Mouse (Mus musculus) activated CD4-positive, CD25-positive, alpha-beta regulatory T cell (primary cell): ENCODE results near the gene 4933406M09Rik. TPM values are rescaled to one million over a fixed set of nuclear protein-coding genes. Genes with fewer than 3 reads are reported as not detected.

ENCODE experiments used
- polyA plus RNA-seq, 2 experiments: library from polyadenylated mRNA; unstranded; fragments of 100-300 nt; shearing (Covaris generic); gene quantifications; one replicate each; pipeline ENCODE4 v1.2.1; 2017

4933406M09Rik gene
- polyA plus RNA-seq: not detected

GRCm38 (mm10) chr1:134385666-134386065 is at the start of gene 4933406M09Rik:
4933406M09Rik (plus strand) TSS chr1:134385940.

DNA sequence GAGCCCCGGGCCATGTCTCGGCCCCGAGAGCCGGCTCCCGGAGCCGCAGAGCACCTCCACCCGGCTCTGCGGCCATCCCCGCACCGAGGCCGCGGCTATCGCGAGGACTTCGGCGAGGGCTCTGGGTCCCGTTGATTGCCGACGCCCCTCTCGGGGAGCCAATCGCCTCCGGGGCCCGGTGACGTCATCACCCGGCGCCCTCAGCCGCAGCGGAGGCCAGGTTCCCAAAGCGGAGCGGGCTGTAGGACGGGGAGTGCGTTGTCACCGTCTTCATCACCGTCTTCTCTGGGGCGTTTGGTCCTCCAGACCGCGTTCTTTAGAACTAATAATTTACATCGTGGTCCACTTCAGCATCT is 23.9 kb upstream of the 4933406M09Rik start, which contains the start of gene Tmem183a:
TSS of gene Tmem183a (minus strand) at position 123 of the 356 bp plus-strand sequence.

DNA sequence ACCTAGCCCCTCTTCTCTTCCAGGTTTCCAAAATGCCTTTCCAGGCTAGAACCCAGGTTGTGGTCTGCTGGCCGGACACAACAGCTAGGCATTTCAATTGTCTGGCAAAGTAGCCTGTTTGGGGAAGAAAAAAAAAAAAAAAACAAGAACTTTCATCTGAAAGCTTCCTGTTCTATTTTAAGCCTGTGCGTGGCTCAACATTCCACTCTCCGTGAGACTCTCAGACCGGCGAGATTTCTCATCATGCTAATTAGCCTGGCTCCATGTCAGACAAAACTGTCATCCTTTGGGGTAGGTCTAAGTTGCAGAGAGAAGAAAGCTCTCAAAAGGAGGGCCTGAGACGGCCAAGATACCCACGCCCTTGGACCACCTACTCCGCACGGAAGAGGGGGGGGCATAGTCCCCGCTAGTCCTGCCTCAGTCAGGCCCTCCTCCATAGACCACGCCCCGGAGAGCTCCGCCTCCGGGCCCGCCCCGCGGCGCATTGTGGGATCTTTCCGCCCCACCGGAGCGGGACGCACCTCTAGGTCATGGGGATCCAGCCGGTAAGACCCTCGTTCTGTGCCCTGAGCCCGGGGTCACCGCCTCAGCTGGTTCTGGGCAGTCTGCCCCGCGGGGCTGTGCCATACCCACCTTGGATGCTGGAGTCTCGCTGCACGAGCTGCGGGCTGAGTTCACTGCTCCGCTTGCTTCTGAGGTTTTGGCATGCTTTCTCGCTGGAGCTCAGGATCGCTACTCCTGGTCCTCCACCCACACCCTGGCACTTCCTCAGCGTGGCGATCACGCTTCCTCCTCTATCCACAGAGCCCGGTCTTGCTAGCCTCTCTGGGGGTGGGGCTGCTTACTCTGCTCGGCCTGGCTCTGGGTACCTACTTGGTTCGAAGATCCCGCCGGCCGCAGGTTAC is 20.0 kb downstream of the 4933406M09Rik start, which contains the start of gene Cyb5r1:
TSS of gene Cyb5r1 (plus strand) at position 51 of the 905 bp plus-strand sequence.

GRCm38 (mm10) chr1:134415168-134415831 is 29.6 kb downstream of the 4933406M09Rik start, which contains the start of gene Adipor1:
Adipor1 (plus strand) TSS chr1:134415378.

Other genes with a start within 250 kb of the 4933406M09Rik start
- gene Chil1, start 203.8 kb upstream of the 4933406M09Rik start, polyA plus RNA-seq: under 1 TPM; 0.16 to 0.49 TPM
- not detected for gene Mybph, start 192.5 kb upstream of the 4933406M09Rik start, polyA plus RNA-seq
- under 1 TPM in 1 of 2 experiments, not detected in 1; 0.10 TPM for gene Adora1, start 150.5 kb upstream of the 4933406M09Rik start, polyA plus RNA-seq
- not detected for gene Myog, start 96.0 kb upstream of the 4933406M09Rik start, polyA plus RNA-seq
- gene Ppfia4, start 53.0 kb upstream of the 4933406M09Rik start, polyA plus RNA-seq: under 1 TPM in 1 of 2 experiments, not detected in 1; 0.32 TPM
- 10 to 100 TPM; 59.5 to 62.0 TPM for gene Tmem183a, start 24.0 kb upstream of the 4933406M09Rik start, polyA plus RNA-seq
- 10 to 100 TPM; 19.6 to 21.5 TPM for gene Cyb5r1, start 19.6 kb downstream of the 4933406M09Rik start, polyA plus RNA-seq
- 10 to 100 TPM; 74.3 to 93.2 TPM for gene Adipor1, start 29.4 kb downstream of the 4933406M09Rik start, polyA plus RNA-seq
- 10 to 100 TPM; 17.2 to 19.3 TPM for gene Klhl12, start 69.6 kb downstream of the 4933406M09Rik start, polyA plus RNA-seq
- 10 to 100 TPM; 42.6 to 45.4 TPM for gene Rabif, start 108.7 kb downstream of the 4933406M09Rik start, polyA plus RNA-seq
- gene Mgat4e, start 163.7 kb downstream of the 4933406M09Rik start, polyA plus RNA-seq: not detected
- 10 to 100 TPM; 39.9 to 46.3 TPM for gene Kdm5b, start 174.2 kb downstream of the 4933406M09Rik start, polyA plus RNA-seq